Mouse (Mus musculus) bone marrow macrophage, adult 2 months (primary cell): Measurements from ENCODE around the gene Foxo1.

Experiments
- CTCF ChIP-seq: IDR thresholded peaks from 2 replicates; pipeline ENCODE4 v1.5.1; 2012; ENCODE audit warnings: low read depth, mild to moderate bottlenecking, low read length, moderate library complexity
- POLR2A ChIP-seq: IDR thresholded peaks from 2 replicates; pipeline ENCODE4 v1.6.1; 2012; ENCODE audit warnings: mild to moderate bottlenecking, low read depth, low read length, borderline replicate concordance

DNA sequence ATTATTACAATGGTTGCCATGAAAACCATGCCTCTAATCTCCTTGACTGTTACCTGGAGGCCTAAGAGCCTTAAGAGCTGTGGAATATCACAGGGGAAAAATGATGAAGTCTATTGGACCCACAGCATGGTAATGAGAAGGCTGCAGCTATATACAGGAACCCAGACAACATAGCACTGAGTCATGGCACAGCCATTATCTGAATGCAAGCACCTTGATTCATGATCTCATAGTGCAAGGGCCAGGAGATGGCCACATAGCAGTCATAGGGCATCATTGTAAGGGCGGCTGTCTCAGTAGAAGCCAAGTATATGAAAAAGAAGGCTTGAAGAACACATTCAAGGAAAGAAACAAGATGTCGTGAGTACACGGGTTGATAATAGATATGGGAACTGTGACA lies 31.0 kb upstream of the Foxo1 start:
- TF ChIP-seq CTCF (no peak), POLR2A (no peak)
